Mouse (Mus musculus) limb, embryonic 14.5 days (tissue): Measurements from ENCODE around the gene Larp1. TPM values are rescaled to one million over a fixed set of nuclear protein-coding genes. Genes with fewer than 3 reads are reported as not detected.

Experiments used
- ATAC-seq: fragments of 200-750 bp; cut with Nextera tagmentation; 2 replicates; pipeline ENCODE4 v1.8.0; 2017; ENCODE audit warnings: low read depth, moderate number of reproducible peaks, moderate TSS enrichment; ENCODE audit not compliant: low FRiP score
- DNase-seq: peaks from one replicate; pipeline ENCODE4 v3.0.0-alpha.2; 2015; ENCODE audit warnings: low spot score
- H3K27ac ChIP-seq: fragments of 300-500 bp; sonication (generic); replicated peaks from 2 replicates; pipeline ENCODE4 v1.5.1; 2014; ENCODE audit warnings: low read depth, mild to moderate bottlenecking, low read length, moderate library complexity, mixed read lengths
- H3K27me3 ChIP-seq: fragments of 300-500 bp; sonication (generic); 2 replicates; pipeline ENCODE4 v1.6.1; 2014; ENCODE audit warnings: low read length, mixed read lengths; ENCODE audit not compliant: control insufficient read depth, insufficient read depth
- H3K36me3 ChIP-seq: fragments of 300-500 bp; sonication (generic); 2 replicates; pipeline ENCODE4 v1.6.1; 2014; ENCODE audit warnings: mild to moderate bottlenecking, low read length, moderate library complexity, mixed read lengths; ENCODE audit not compliant: control insufficient read depth, insufficient read depth
- H3K4me1 ChIP-seq: fragments of 300-500 bp; sonication (generic); 2 replicates; pipeline ENCODE4 v1.6.1; 2014; ENCODE audit warnings: antibody characterized with exemption, low read length, mixed read lengths; ENCODE audit not compliant: control insufficient read depth, insufficient read depth
- H3K4me2 ChIP-seq: fragments of 300-500 bp; sonication (generic); replicated peaks from 2 replicates; pipeline ENCODE4 v1.6.1; 2014; ENCODE audit warnings: low read depth, mild to moderate bottlenecking, low read length, moderate library complexity; ENCODE audit not compliant: severe bottlenecking
- H3K4me3 ChIP-seq: fragments of 300-500 bp; sonication (generic); replicated peaks from 2 replicates; pipeline ENCODE4 v1.5.1; 2014; ENCODE audit warnings: low read length
- H3K9ac ChIP-seq: fragments of 300-500 bp; sonication (generic); 2 replicates; pipeline ENCODE4 v1.6.1; 2014; ENCODE audit warnings: mild to moderate bottlenecking, low read depth, low read length, moderate library complexity; ENCODE audit not compliant: severe bottlenecking
- H3K9me3 ChIP-seq: fragments of 300-500 bp; sonication (generic); 2 replicates; pipeline ENCODE4 v1.6.1; 2016; ENCODE audit warnings: low read length; ENCODE audit not compliant: control insufficient read depth
- POLR2A ChIP-seq: fragments of 200-500 bp; IDR thresholded peaks from 2 replicates; pipeline ENCODE4 v1.8.0; 2012; ENCODE audit warnings: inconsistent platforms, mild to moderate bottlenecking, moderate library complexity, borderline replicate concordance; ENCODE audit not compliant: insufficient read depth, insufficient read length; ENCODE audit errors: extremely low read depth
- WGBS: fragments of 180-500 bp; shearing (Covaris S2); extraction: QIAGEN DNeasy Blood & Tissue Kit; methylation state at CpG from one replicate; pipeline ENCODE4 v1.1.7; 2014; 5-methylcytosine and 5-hydroxymethylcytosine counted together
- polyA plus RNA-seq, 2 experiments: library from polyadenylated mRNA; depleted of rRNA in 1 of 2; stranded (reverse) in 1 of 2; unstranded in 1 of 2; fragments of >200 nt; fragmentation: Nextera tagmentation in 1 of 2; extraction: Ambion mirVana in 1 of 2; gene quantifications; 2 replicates each; pipeline versions ENCODE4 v1.2.1 to v1.2.3; 2012 to 2014

Gene Larp1
- polyA plus RNA-seq, 2 experiments, result 24.7 to 46.4 TPM

DNA sequence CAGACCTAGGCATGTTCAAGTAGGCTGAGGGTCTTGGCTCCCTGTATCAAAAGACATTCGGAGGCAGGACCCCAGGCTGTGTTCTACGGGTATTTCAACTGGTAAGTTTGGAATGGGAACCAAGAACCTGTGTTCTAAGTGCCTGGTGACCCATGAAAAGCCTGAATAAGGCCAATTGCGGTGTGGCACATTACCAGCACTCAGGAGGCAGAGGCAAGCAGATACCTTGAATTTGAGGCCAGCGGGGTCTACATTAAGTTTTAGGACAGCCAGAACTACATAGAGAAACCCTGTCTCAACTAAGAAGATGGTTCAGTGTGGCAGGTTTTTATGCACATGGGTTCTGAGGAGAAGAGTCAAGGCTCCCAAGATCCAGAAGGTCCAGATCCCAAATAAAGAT lies 56.2 kb downstream of the Larp1 start:
- Histone ChIP-seq H3K9me3 (no peaks in the 10 kb centered on the region), H3K4me3 (no peak overlapping the region), H3K4me2 (no peak overlapping the region), H3K9ac (no peak overlapping the region), H3K27me3 (no peaks in the 10 kb centered on the region), H3K4me1 (no peaks in the 10 kb centered on the region), H3K36me3 (peaks cover 14% of the 10 kb centered on the region), H3K27ac (no peak overlapping the region)
- WGBS, result 89% methylated on average over 4 of the region's 4 CpGs
- no peak for TF ChIP-seq POLR2A
- DNase-seq, result no peak
- no peak for ATAC-seq

DNA sequence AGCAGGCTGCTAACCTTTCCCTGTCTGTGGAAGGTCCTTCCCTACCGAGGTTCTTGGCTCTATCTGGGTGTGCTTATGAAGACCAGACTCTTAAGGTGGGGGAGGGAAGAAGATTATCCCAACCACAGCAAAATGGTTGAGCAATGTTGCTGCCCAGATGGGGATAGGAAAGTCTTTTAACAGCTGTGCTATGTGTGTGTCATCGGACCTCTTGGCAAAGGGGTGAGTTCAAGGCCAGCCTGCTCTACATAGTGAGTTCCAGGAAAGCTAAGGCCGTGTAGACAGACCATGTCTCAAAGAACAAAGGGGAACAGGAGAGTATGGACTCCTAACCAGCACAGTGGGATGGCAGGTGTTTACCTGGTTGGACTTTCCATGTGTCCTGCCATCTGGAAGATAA lies 64.1 kb downstream of the Larp1 start:
- Histone ChIP-seq H3K4me1 (no peaks in the 10 kb centered on the region), H3K4me3 (no peak overlapping the region), H3K9ac (no peak overlapping the region), H3K4me2 (no peak overlapping the region), H3K27me3 (no peaks in the 10 kb centered on the region), H3K36me3 (no peaks in the 10 kb centered on the region), H3K9me3 (no peaks in the 10 kb centered on the region), H3K27ac (no peak overlapping the region)
- ATAC-seq, result no peak
- WGBS, result 87% methylated on average over 3 of the region's 3 CpGs
- no peak for TF ChIP-seq POLR2A
- DNase-seq, result no peak

DNA sequence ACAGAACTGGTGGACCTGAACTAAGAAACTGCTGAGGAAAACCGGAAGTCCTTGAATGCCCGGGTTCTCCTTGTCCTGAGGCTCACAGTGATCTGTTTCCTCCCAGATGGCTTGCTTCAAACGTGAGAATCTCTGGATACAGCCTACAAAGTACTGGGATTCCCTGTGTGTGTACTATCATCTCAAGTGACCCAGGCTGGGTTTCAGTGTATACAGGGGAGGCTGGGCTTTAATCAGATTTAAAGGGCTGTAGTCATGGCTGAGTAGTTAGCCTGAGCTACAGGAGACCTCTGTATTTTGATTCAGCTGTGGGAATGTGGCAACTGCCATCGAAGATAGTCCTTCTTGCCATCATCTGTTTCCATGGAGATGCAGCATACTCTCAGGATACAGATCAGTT lies 68.4 kb downstream of the Larp1 start:
- ATAC-seq, result no peak

GRCm38 (mm10) chr11:58081716-58082115 lies 72.9 kb downstream of the Larp1 start:
- Histone ChIP-seq H3K9ac (no peak overlapping the region), H3K4me3 (no peak overlapping the region), H3K27me3 (no peaks in the 10 kb centered on the region), H3K9me3 (no peaks in the 10 kb centered on the region), H3K36me3 (no peaks in the 10 kb centered on the region), H3K27ac (no peak overlapping the region), H3K4me2 (no peak overlapping the region), H3K4me1 (no peaks in the 10 kb centered on the region)
- WGBS, result 83% methylated on average over 6 of the region's 6 CpGs
- ATAC-seq, result no peak
- no peak for TF ChIP-seq POLR2A
- no peak for DNase-seq

More for the DNA sequence above, 68.4 kb downstream of the Larp1 start:
- DNase-seq, result no peak
- H3K4me3 ChIP-seq, result no peak overlapping the region
- no peak overlapping the region for H3K9ac ChIP-seq
- no peaks in the 10 kb centered on the region for H3K36me3 ChIP-seq
- no peak overlapping the region for H3K27ac ChIP-seq
- H3K4me1 ChIP-seq, result no peaks in the 10 kb centered on the region
- WGBS, result 80% methylated on average over 4 of the region's 4 CpGs
- TF ChIP-seq POLR2A, result no peak
- no peak overlapping the region for H3K4me2 ChIP-seq
- H3K9me3 ChIP-seq, result no peaks in the 10 kb centered on the region
- no peaks in the 10 kb centered on the region for H3K27me3 ChIP-seq

DNA sequence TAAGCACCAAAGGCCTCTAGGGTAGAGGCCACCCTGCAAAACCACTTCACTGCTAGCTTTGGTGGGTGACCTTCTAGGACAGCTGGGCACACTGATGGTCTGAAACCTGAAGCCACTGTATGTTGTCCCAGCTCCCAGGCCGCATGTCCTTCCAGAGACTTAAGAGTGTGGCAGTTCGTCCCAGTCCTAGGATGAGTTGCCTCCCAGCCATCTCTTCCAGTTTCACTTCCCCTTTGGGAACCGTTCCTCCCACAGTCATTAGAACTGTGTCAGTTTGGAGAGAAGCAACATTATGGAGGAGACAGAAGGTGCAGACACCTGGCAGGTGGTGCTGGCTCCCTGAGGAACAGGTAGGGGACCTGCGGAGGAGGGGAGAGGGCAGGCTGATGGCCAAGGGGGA lies 83.7 kb downstream of the Larp1 start:
- ATAC-seq (no peak), DNase-seq (no peak)
- no peaks in the 10 kb centered on the region for H3K27me3 ChIP-seq
- H3K4me2 ChIP-seq, result peak overlapping the region; percentile 24
- no peak overlapping the region for H3K27ac ChIP-seq
- H3K4me1 ChIP-seq, result peaks cover 8% of the 10 kb centered on the region
- H3K9ac ChIP-seq, result 0 out of 2 replicates have a peak overlapping the region, but pooled peaks have one; percentile 18
- no peaks in the 10 kb centered on the region for H3K36me3 ChIP-seq
- no peaks in the 10 kb centered on the region for H3K9me3 ChIP-seq
- no peak overlapping the region for H3K4me3 ChIP-seq
- no peak for TF ChIP-seq POLR2A
- WGBS, result 59% methylated on average over 4 of the region's 4 CpGs

DNA sequence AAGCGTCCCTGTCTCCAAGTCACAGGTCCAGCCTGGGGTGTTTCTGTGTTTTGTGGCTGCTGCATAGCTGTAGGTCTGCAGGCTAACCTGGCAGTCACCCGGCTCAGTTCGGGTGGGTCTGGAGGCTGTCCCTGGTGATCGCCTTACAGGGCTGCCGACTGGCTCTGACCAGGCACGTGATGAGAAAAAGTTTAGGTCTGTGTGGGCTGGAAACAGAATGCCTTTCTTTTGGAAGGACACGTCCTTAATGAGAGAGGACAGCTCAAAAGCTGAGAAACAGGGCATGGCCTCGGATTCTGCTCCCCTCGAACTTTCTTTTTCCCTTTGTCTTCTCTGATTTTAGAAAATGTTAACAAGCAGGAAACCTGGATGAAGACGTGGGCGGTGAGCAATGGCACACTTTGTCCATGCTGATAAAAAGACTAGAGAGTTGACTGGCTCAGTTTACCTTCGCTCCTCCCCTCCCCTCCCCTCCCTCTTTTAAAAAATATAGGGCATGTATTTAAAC lies 84.2 kb downstream of the Larp1 start, which contains the start of gene Gm12248:
Gene Gm12248 (minus strand): TSS at position 114 of the 508 bp plus-strand sequence.
- 11% methylated on average over 12 of the region's 12 CpGs for WGBS
- Histone ChIP-seq H3K4me1 (peaks cover 8% of the 10 kb centered on the region), H3K27ac (no peak within 1 kb of the TSS), H3K4me2 (peak within 1 kb of the TSS; percentile 24), H3K9me3 (no peaks in the 10 kb centered on the region), H3K36me3 (no peaks in the 10 kb centered on the region), H3K27me3 (no peaks in the 10 kb centered on the region), H3K4me3 (no peak within 1 kb of the TSS), H3K9ac (0 out of 2 replicates have a peak within 1 kb of the TSS, but pooled peaks have one; percentile 18)
- DNase-seq (no peak), ATAC-seq (no peak)
- TF ChIP-seq POLR2A, result no peak
